Mouse (Mus musculus) left cerebral cortex, adult 2 months (tissue): Measurements from ENCODE around the gene Hif3a. TPM values are rescaled to one million over a fixed set of nuclear protein-coding genes. Genes with fewer than 3 reads are reported as not detected.

Experiments
- DNase-seq, 2 experiments: peaks; one replicate each; pipeline ENCODE4 v3.0.0; 2021 to 2022; ENCODE audit warnings: low spot score in 2 of 2, mixed read lengths in 1 of 2; ENCODE audit errors: extremely low spot score in 1 of 2
- H3K27ac ChIP-seq: fragments of 200-600 bp; 2 replicates; pipeline ENCODE4 v1.8.1; 2022
- H3K4me3 ChIP-seq: fragments of 200-600 bp; 2 replicates; pipeline ENCODE4 v1.8.1; 2022
- CTCF ChIP-seq: fragments of 200-600 bp; IDR thresholded peaks from 2 replicates; pipeline ENCODE4 v1.8.1; 2022; ENCODE audit warnings: antibody characterized with exemption, mild to moderate bottlenecking, moderate library complexity
- intact Hi-C: fragments of 180-260 bp; cut with DNase I; formaldehyde crosslinking; loops from one replicate; pipeline ENCODE4 v1.15.1; 2025
- total RNA-seq, 2 experiments: library from RNA; stranded (reverse); gene quantifications; 2 replicates each; pipeline ENCODE4 v1.2.3; 2021

Hif3a gene
- total RNA-seq, 2 experiments from 2014 or later = 12.1 to 12.8 TPM

GRCm38 (mm10) chr7:17017036-17017435 lies 45.2 kb downstream of the Hif3a start:
- peak; percentile 90 to 94 for DNase-seq
- intact Hi-C loops = loop anchor here (5.0 to 10.0 kb wide), 2 partner anchors 45 to 972 kb away; partner anchors contain the start of genes Bicra and Hif3a
- TF ChIP-seq CTCF = no peak
- Histone ChIP-seq H3K27ac (peak overlapping the region; percentile 81), H3K4me3 (no peak overlapping the region)

GRCm38 (mm10) chr7:17015381-17015780 lies 46.8 kb downstream of the Hif3a start:
- DNase-seq = no peak
- intact Hi-C loops = loop anchor here (5.0 to 10.0 kb wide), 2 partner anchors 47 to 971 kb away; partner anchors contain the start of genes Bicra and Hif3a
- Histone ChIP-seq H3K27ac (peak overlapping the region; percentile 66; the same call in 1 of the 2 replicates), H3K4me3 (no peak overlapping the region)
- peak; percentile 32 for TF ChIP-seq CTCF

GRCm38 (mm10) chr7:17011909-17012590 lies 50.2 kb downstream of the Hif3a start:
- no peak for DNase-seq
- TF ChIP-seq CTCF = no peak
- Histone ChIP-seq H3K4me3 (no peak overlapping the region), H3K27ac (no peak overlapping the region)
- intact Hi-C loops = loop anchor here (10.0 kb wide), 1 partner anchor 967 kb away; the partner anchor contains the start of gene Bicra

- intact Hi-C loops = loop anchor here (10.0 kb wide), 1 partner anchor 965 kb away; the partner anchor contains the start of gene Bicra
- TF ChIP-seq CTCF = no peak
- Histone ChIP-seq H3K4me3 (no peak overlapping the region), H3K27ac (no peak overlapping the region)
- no peak for DNase-seq
Observed at GRCm38 (mm10) chr7:17010010-17010347, 52.2 kb downstream of the Hif3a start.

GRCm38 (mm10) chr7:17009326-17010009 lies 52.8 kb downstream of the Hif3a start:
- no peak for TF ChIP-seq CTCF
- DNase-seq = no peak
- Histone ChIP-seq H3K27ac (no peak overlapping the region), H3K4me3 (no peak overlapping the region)
- intact Hi-C loops = loop anchor here (10.0 kb wide), 1 partner anchor 965 kb away; the partner anchor contains the start of gene Bicra

- intact Hi-C loops = no loop called here
- H3K4me3 ChIP-seq = no peak overlapping the region
- H3K27ac ChIP-seq = no peak overlapping the region
- peak; percentile 51 for TF ChIP-seq CTCF
- DNase-seq = no peak
Observed at GRCm38 (mm10) chr7:17007300-17007699, 54.9 kb downstream of the Hif3a start.

GRCm38 (mm10) chr7:17004716-17005115 lies 57.5 kb downstream of the Hif3a start:
- Histone ChIP-seq H3K27ac (no peak overlapping the region), H3K4me3 (no peak overlapping the region)
- intact Hi-C loops = no loop called here
- no peak for TF ChIP-seq CTCF
- DNase-seq = no peak

GRCm38 (mm10) chr7:17003230-17003960 lies 58.8 kb downstream of the Hif3a start:
- intact Hi-C loops = loop anchor here (2.0 kb wide), 1 partner anchor 47 kb away; no protein-coding TSS in a partner anchor
- DNase-seq = no peak
- peak overlapping the region; percentile 16 for H3K27ac ChIP-seq
- no peak for TF ChIP-seq CTCF
- no peak overlapping the region for H3K4me3 ChIP-seq

- TF ChIP-seq CTCF = peak; percentile 86
- DNase-seq = peak; percentile 81 to 83
- H3K27ac ChIP-seq = peak overlapping the region; percentile 16; the same call in 1 of the 2 replicates
- intact Hi-C loops = loop anchor here (1.0 to 2.0 kb wide), 3 partner anchors 48 to 64 kb away; no protein-coding TSS in a partner anchor
- H3K4me3 ChIP-seq = no peak overlapping the region
Observed at GRCm38 (mm10) chr7:17002375-17003195, 59.6 kb downstream of the Hif3a start.

GRCm38 (mm10) chr7:16999650-17000049 lies 62.6 kb downstream of the Hif3a start:
- DNase-seq = peak; percentile 84 to 96
- Histone ChIP-seq H3K4me3 (no peak overlapping the region), H3K27ac (no peak overlapping the region)
- TF ChIP-seq CTCF = peak; percentile 100
- intact Hi-C loops = loop anchor here (1.0 kb wide), 1 partner anchor 67 kb away; no protein-coding TSS in a partner anchor

- no peak overlapping the region for H3K27ac ChIP-seq
- intact Hi-C loops = loop anchor here (1.0 kb wide), 1 partner anchor 67 kb away; no protein-coding TSS in a partner anchor
- no peak for TF ChIP-seq CTCF
- no peak for DNase-seq
- no peak overlapping the region for H3K4me3 ChIP-seq
Observed at GRCm38 (mm10) chr7:16999233-16999632, 63.0 kb downstream of the Hif3a start.
